Mouse (Mus musculus) stomach, postnatal 0 days (tissue): Measurements from ENCODE around the gene Cpne4. TPM values are rescaled to one million over a fixed set of nuclear protein-coding genes. Genes with fewer than 3 reads are reported as not detected.

ENCODE experiments used
- ATAC-seq: fragments of 200-750 bp; cut with Nextera tagmentation; 2 replicates; pipeline ENCODE4 v1.8.0; 2017; ENCODE audit not compliant: low FRiP score, low TSS enrichment
- DNase-seq: peaks from one replicate; pipeline ENCODE4 v3.0.0-alpha.2; 2016; ENCODE audit warnings: low spot score
- H3K27ac ChIP-seq: fragments of 300-500 bp; sonication (generic); replicated peaks from 2 replicates; pipeline ENCODE4 v1.5.1; 2014; ENCODE audit warnings: mild to moderate bottlenecking, control low read depth
- H3K27me3 ChIP-seq: fragments of 300-500 bp; sonication (generic); 2 replicates; pipeline ENCODE4 v1.6.1; 2014; ENCODE audit warnings: low read length; ENCODE audit not compliant: control insufficient read depth, insufficient read depth
- H3K36me3 ChIP-seq: fragments of 300-500 bp; sonication (generic); 2 replicates; pipeline ENCODE4 v1.6.1; 2014; ENCODE audit warnings: low read length, mixed read lengths; ENCODE audit not compliant: control insufficient read depth, insufficient read depth
- H3K4me1 ChIP-seq: fragments of 300-500 bp; sonication (generic); replicated peaks from 2 replicates; pipeline ENCODE4 v1.6.1; 2014; ENCODE audit warnings: antibody characterized with exemption; ENCODE audit not compliant: control insufficient read depth, insufficient read depth
- H3K4me2 ChIP-seq: fragments of 300-500 bp; sonication (generic); replicated peaks from 2 replicates; pipeline ENCODE4 v1.6.1; 2014; ENCODE audit warnings: low read depth, mild to moderate bottlenecking, control low read depth, moderate library complexity
- H3K4me3 ChIP-seq: fragments of 300-500 bp; sonication (generic); 2 replicates; pipeline ENCODE4 v1.5.1; 2014; ENCODE audit warnings: low read depth, low read length, control low read depth
- H3K9ac ChIP-seq: fragments of 300-500 bp; sonication (generic); 2 replicates; pipeline ENCODE4 v1.6.1; 2014; ENCODE audit warnings: mild to moderate bottlenecking, low read length, control low read depth, mixed read lengths
- H3K9me3 ChIP-seq: fragments of 300-500 bp; sonication (generic); 2 replicates; pipeline ENCODE4 v1.6.1; 2016; ENCODE audit warnings: low read length; ENCODE audit not compliant: control insufficient read depth
- CTCF ChIP-seq: IDR thresholded peaks from 2 replicates; pipeline ENCODE4 v1.5.1; 2016; ENCODE audit warnings: antibody characterized with exemption, low read depth, mild to moderate bottlenecking, moderate library complexity
- EP300 ChIP-seq: optimal IDR thresholded peaks from 2 replicates; pipeline ENCODE3; 2016; ENCODE audit warnings: antibody characterized with exemption
- WGBS: fragments of 180-500 bp; shearing (Covaris S2); extraction: QIAGEN DNeasy Blood & Tissue Kit; methylation state at CpG from one replicate; pipeline ENCODE4 v1.1.7; 2014; 5-methylcytosine and 5-hydroxymethylcytosine counted together
- polyA plus RNA-seq: library from polyadenylated mRNA; unstranded; fragments of >200 nt; fragmentation: Nextera tagmentation; extraction: Ambion mirVana; gene quantifications from 2 replicates; pipeline ENCODE4 v1.2.1, GENCODE M21; 2015

Gene Cpne4
- polyA plus RNA-seq, 1 experiment from 2014 or later, result 0.28 TPM

DNA sequence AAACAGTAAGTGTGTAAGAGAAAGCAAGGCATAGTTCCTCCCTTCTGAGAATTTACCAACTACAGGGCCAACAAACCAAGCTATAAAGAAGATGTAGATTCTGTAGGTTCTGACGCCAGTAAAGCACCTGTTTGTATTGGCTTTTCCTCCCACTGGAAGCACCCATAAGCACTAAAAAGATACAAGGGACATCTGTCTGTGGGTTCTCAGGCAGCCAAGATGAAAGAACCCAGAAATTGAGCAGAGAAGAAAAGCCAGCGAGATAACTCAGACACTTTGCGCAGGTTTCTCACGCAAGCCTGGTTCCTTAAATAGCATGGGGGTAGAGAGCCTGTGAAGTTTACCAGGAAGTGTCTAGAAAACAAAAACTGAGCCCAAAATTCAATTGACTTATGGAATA lies 374.1 kb downstream of the Cpne4 start:
- Histone ChIP-seq H3K9me3 (no peaks in the 10 kb centered on the region), H3K9ac (no peak overlapping the region), H3K4me1 (no peaks in the 10 kb centered on the region), H3K27me3 (no peaks in the 10 kb centered on the region), H3K36me3 (no peaks in the 10 kb centered on the region), H3K4me2 (no peak overlapping the region), H3K27ac (no peak overlapping the region), H3K4me3 (no peak overlapping the region)
- DNase-seq (no peak), ATAC-seq (no peak)
- WGBS, result 86% methylated on average over 4 of the region's 4 CpGs
- TF ChIP-seq CTCF (no peak), EP300 (no peak)

GRCm38 (mm10) chr9:104922051-104922450 lies 375.0 kb downstream of the Cpne4 start:
- no peaks in the 10 kb centered on the region for H3K27me3 ChIP-seq
- TF ChIP-seq EP300, result no peak
- no peak for TF ChIP-seq CTCF
- H3K9ac ChIP-seq, result no peak overlapping the region
- H3K9me3 ChIP-seq, result no peaks in the 10 kb centered on the region
- no peak overlapping the region for H3K4me3 ChIP-seq
- no peak overlapping the region for H3K4me2 ChIP-seq
- H3K36me3 ChIP-seq, result no peaks in the 10 kb centered on the region
- no peaks in the 10 kb centered on the region for H3K4me1 ChIP-seq
- no peak overlapping the region for H3K27ac ChIP-seq
- ATAC-seq, result no peak
- no peak for DNase-seq
- WGBS, result 75% methylated on average over 2 of the region's 2 CpGs

- no peak overlapping the region for H3K4me2 ChIP-seq
- WGBS, result 76% methylated on average over 9 of the region's 9 CpGs
- no peak overlapping the region for H3K4me3 ChIP-seq
- TF ChIP-seq CTCF, result no peak
- no peak for TF ChIP-seq EP300
- no peak overlapping the region for H3K27ac ChIP-seq
- no peak for DNase-seq
- no peaks in the 10 kb centered on the region for H3K36me3 ChIP-seq
- no peak for ATAC-seq
- no peaks in the 10 kb centered on the region for H3K4me1 ChIP-seq
- no peak overlapping the region for H3K9ac ChIP-seq
- H3K27me3 ChIP-seq, result no peaks in the 10 kb centered on the region
- no peaks in the 10 kb centered on the region for H3K9me3 ChIP-seq
These were observed 381.7 kb downstream of the Cpne4 start for GRCm38 (mm10) chr9:104928806-104929205.

- no peak overlapping the region for H3K4me2 ChIP-seq
- H3K4me3 ChIP-seq, result no peak overlapping the region
- H3K9ac ChIP-seq, result no peak overlapping the region
- H3K36me3 ChIP-seq, result no peaks in the 10 kb centered on the region
- ATAC-seq (no peak), DNase-seq (no peak)
- H3K9me3 ChIP-seq, result no peaks in the 10 kb centered on the region
- H3K27ac ChIP-seq, result no peak overlapping the region
- no peaks in the 10 kb centered on the region for H3K4me1 ChIP-seq
- WGBS, result 70% methylated on average over 4 of the region's 4 CpGs
- H3K27me3 ChIP-seq, result no peaks in the 10 kb centered on the region
- TF ChIP-seq CTCF, result no peak
- TF ChIP-seq EP300, result no peak
These were observed 393.3 kb downstream of the Cpne4 start for GRCm38 (mm10) chr9:104940389-104940788.

GRCm38 (mm10) chr9:104950551-104950950 lies 403.5 kb downstream of the Cpne4 start:
- TF ChIP-seq CTCF (no peak), EP300 (no peak)
- H3K27ac ChIP-seq, result no peak overlapping the region
- H3K9ac ChIP-seq, result no peak overlapping the region
- no peaks in the 10 kb centered on the region for H3K36me3 ChIP-seq
- WGBS, result 52% methylated on average over 4 of the region's 4 CpGs
- no peak overlapping the region for H3K4me2 ChIP-seq
- H3K9me3 ChIP-seq, result no peaks in the 10 kb centered on the region
- H3K4me1 ChIP-seq, result no peaks in the 10 kb centered on the region
- DNase-seq, result no peak
- H3K4me3 ChIP-seq, result no peak overlapping the region
- no peaks in the 10 kb centered on the region for H3K27me3 ChIP-seq
- no peak for ATAC-seq

GRCm38 (mm10) chr9:104952176-104952575 lies 405.1 kb downstream of the Cpne4 start:
- ATAC-seq (no peak), DNase-seq (no peak)
- no peak overlapping the region for H3K4me3 ChIP-seq
- no peaks in the 10 kb centered on the region for H3K9me3 ChIP-seq
- H3K27ac ChIP-seq, result no peak overlapping the region
- H3K4me1 ChIP-seq, result no peaks in the 10 kb centered on the region
- H3K4me2 ChIP-seq, result no peak overlapping the region
- 51% methylated on average over 3 of the region's 3 CpGs for WGBS
- TF ChIP-seq CTCF (no peak), EP300 (no peak)
- H3K36me3 ChIP-seq, result no peaks in the 10 kb centered on the region
- H3K9ac ChIP-seq, result no peak overlapping the region
- no peaks in the 10 kb centered on the region for H3K27me3 ChIP-seq
